Mouse (Mus musculus): ENCODE results near the gene Pigq. TPM values are rescaled to one million over a fixed set of nuclear protein-coding genes. Genes with fewer than 3 reads are reported as not detected.
A peak's percentile ranks its signal among the peaks of the same experiment; 100 is the strongest.

Gene Pigq
- total RNA-seq, 2 experiments from 2014 or later = 87.1 to 104 TPM

DNA sequence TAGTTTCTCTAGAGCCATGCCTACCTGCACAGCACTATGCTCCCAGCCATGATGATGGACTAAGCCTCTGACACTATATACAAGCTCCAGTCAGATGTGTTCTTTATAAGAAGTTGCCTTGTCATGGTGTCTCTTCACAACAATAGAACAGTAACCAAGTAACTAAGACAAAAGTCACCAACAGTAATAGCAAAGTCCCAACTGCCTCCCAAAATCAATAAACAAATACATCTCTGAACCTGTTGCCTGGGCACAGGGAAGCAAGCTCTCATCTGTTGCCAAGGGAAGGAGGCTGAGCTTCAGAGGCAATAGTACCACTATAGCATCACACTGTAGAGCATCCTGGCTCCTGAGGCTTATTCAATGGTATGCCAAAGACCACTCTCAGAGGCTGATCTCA, 57.9 kb downstream of the Pigq start:
- no peak for DNase-seq
- intact Hi-C loops (cut with DNase I) = no loop called here

DNA sequence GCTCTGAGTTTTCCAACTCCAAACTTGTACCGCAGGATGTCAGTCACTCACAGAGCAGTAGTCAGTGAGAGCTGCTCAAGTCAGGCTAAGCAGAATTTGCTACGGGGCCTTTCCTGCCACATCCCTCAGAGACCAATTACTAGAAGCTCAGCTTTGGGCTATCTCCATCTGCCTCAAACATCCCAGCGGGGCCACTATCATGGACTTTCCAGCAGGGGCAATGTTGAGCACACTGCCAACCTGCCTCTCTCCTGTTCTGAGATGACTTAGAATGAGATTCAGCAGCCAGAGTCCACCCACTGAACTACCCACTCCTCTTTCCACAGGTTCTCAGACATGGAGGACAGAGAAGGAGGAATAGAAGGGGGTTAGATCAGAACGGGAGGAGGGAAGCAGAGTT, 59.1 kb downstream of the Pigq start:
- intact Hi-C loops (cut with DNase I) = no loop called here
- DNase-seq = no peak

DNA sequence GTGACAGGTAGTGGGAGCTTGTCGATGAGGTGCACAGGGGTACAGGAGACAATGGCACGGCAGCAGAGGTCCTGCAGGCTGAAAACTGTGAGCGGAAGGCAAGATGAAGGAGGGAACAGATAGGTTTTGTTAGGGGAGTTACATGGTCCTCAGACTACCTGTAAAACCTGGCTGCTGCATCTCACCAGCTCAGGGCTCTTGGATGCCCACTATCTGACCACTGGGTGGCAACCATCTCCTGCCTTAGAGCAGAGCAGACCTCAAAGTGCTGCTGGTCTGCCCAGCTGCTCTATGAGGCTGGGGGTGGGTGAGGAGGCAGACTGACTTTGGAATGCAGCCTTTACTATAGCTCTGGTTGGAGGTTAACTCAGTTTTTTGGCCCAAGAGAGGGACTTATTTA, 60.9 kb downstream of the Pigq start:
- intact Hi-C loops (cut with DNase I) = no loop called here

DNA sequence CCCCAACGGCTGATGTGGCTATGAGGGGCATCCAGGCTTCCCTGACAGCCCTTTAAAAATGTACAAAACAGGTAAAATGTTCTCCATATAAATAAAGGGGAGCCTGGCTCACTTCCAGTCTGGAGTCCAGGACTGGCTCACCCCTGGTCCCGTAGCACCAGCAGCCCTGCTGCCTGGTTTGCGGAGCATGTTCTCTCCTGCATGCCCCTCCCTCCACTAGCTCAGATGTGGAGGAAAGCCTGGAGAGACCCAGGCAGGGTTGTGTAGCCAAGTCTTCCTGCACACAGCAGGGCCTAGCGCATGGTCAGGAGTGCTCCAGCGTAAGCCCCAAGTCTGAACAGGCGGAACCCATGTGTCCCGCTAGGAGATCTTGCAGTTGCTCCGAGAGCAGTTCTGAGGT, 61.5 kb downstream of the Pigq start:
- DNase-seq = no peak
- intact Hi-C loops (cut with DNase I) = no loop called here

More for the DNA sequence above, 60.9 kb downstream of the Pigq start:
- DNase-seq = no peak

DNA sequence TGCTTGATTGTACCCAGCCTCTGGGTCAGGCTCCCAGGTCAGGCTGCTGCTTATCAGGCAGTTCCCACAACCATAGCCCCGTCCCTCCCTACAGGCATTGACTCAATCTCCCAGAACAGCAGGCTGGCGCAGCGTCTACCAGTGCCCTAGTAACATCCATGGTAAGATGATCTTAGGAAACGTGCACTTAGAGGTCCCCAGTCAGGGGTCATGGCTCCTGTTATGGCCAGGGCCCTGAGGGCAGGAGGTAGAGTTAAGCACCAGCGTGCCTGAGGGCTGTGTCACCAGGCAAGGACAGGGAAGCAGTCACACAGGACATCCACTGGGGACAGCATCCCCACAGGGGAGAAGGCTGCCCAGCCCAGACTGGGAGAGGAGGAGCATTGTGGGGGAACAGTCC, 62.4 kb downstream of the Pigq start:
- DNase-seq = no peak
- intact Hi-C loops (cut with DNase I) = no loop called here

DNA sequence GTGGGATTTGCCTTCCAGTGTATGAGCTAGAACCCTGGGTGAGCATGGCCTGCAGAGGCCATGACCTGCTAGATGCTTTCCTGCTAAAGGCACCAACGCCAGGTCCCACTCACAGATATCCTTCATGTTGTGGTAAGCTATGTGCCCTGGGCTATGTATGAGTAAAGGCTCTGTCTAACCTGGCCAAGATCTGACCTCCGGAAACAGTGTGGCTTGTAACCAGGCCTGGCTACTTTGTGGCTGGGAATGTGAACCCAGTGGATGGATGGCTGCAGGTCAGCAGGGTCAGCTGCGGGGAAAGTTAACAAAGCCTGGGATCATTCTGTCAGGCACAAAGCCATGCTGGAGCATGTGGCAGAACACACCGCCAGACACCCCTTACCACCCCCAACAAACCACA, 63.0 kb downstream of the Pigq start:
- DNase-seq = no peak
- intact Hi-C loops (cut with DNase I) = no loop called here

DNA sequence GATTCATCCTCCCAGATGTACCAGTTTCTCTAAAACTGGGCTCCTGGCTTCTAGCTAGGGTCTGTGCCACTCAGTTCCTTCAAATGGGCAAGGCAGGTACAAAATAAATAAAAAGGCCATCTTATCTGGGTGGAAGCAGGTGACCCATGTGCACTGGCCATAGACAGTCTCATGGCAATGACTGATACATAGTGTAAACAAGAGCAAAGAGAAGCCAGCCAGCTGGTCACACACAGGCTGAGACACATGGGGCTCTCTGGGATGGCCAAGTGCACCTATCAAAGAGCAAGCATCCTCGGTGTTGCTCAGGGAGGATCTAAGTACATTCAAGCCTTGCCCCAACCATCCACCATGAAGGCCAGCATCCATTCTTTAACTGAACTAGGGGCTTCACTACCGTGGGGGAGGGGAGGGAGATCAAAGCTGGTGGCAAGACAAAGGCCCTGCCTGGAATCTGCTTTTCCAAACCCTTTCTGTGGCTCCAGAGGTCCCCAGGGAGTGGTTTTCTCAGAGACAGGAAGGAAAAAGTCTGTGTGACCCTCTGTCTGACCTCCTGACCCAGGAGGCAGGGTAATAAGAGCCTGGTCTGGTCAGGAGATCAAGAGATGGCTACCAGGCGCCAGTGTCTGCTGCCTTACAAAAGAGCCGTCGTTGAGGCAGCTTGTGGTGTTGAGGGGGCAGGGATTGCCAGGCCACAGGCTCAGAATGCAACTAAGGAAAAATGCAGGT, 63.7 kb downstream of the Pigq start:
- intact Hi-C loops (cut with DNase I) = no loop called here
- no peak for DNase-seq

DNA sequence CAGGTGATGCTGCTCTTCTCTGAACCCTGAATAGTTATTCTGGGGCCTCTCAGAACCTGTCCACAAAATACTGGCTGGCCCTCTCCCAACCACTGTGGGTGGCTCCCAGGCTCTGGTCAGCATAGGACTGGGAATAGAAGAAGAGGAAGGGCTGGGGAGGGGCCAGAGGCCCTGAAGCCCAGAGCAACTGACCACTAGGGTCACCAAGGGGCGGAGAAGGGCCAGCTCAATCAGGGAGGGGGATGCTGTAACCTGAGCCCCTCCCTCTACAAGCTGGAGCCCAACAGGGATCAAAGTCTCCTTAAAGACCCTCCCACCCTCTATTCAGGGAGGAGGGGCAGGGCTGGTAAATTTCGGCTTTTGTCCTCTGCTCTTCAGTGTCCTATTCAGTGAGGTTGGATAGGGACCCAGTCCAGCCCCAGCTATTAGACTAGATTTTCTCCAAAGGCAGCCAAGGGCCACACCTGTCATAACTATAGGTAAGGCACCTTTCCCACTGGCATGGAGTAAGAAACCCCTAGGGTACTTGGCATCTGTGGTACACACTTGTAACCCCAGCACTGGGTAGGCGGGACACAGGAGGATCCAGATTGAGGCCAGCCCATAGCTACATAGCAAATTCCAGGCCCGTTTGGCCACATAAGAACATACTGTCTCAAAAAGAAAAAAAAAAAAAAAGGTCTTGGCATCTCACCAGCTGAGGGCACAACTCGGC, 64.4 kb downstream of the Pigq start, which contains the start of gene Wfikkn1:
TSS of gene Wfikkn1 (minus strand) at position 663 of the 715 bp plus-strand sequence.
- intact Hi-C loops (cut with DNase I) = no loop called here
- no peak for DNase-seq

DNA sequence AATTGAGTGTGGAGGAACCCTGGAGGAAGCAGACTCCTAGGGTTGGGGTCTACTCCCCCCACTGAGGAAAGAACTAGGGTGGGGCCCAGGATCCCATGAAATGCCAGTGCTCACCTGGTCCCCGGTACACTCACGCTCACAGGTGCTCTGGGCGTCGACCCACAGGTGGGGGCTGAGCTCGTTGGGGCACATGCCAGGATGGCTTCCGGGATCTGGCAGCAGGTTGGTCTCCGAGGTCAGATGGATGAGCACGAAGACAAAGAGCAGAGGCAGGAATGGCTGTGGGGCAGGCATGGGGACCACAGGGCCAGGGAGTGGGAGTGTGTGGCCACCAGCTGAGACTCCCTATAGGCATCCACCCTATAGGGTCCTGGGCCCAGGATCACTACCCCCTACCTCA, 65.0 kb downstream of the Pigq start:
- intact Hi-C loops (cut with DNase I) = no loop called here
- no peak for DNase-seq

DNA sequence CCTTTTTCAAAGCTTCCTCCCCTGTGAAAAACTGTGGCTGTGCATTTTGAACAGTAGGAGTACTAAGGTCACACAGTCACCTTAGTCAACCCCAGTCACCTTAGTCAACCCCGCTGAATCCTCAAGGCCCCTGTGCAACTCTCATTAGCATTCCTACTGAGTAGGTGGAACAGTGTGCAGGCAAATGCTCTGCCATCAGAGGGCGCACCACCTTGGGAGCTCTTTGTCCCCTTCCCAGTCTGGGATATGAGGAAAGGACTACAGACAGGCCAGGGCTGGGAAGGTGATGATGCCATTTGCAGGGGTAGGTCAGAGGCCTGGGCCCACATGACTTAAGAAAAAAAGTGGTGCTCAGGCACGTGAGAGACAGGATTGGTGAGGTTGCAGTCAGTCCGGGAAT, 65.5 kb downstream of the Pigq start:
- DNase-seq = peak; percentile 51
- intact Hi-C loops (cut with DNase I) = no loop called here

DNA sequence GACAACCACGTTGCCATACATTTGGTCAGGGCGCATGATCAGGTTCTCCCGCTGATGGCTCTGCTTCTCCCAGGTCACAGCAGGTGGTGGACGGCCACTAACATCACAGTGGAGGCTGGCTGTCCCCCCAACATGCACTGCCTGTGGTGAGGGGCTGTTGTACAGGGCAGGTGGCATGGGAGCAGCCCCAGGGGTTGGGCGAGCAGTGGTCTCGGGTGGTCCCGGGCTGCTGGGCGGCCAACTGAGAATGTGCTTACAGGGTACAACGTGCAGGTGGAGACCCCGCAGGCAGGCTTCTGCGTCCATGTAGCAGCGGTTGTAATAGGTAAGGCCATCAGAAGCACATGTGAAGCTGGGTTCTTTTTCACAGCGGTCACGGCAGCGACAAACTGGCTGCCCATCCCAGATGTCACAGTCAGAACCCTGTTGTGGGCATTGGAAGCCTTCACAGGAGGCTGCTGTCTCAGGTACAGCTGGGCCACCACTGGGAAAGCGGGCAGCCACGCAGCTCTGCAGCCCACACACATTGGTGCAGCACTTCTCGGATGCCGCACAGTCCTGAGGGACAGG, 66.0 kb downstream of the Pigq start:
- DNase-seq = no peak
- intact Hi-C loops (cut with DNase I) = no loop called here

DNA sequence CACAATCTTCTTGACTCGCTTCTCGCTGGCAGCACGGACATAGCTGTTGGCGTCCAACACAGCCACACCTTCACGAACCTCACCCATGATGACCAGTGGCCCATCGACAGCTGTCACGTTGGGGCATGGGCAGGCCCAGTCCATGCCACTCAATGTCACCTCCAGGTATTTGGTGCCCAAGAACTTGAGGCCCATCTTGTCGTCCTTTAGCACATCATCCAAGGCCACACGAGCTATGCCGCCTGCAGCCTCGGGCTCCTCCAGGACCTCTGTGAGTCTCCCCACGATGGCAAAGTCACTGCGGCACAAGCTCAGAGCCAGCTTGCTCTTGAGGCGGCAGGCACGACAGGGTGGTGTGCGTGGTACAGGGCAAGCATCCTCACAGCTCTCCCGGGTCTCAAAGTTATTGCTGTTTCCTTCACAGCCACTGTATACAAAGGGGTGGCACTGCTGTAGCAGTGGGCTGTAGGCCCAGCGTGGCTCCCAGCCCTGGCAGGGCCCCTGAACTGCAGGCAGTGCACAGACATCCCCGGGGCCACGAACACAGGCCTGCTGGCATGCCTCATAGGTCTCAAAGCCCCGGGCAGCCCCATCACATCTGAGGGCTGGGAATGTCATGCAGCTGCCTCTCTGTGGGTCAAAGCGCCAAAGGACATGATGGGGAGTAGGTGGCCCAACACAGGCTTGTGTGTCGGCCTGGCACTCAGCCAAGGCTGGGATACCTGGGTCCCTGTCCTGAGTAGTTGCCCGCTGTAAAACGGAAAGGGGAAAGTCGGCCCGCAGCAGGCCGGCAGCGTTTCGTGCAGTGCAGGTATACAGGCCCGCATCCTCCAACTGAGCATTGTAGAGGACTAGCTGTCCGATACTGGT, 66.8 kb downstream of the Pigq start:
- intact Hi-C loops (cut with DNase I) = no loop called here
- DNase-seq = no peak

DNA sequence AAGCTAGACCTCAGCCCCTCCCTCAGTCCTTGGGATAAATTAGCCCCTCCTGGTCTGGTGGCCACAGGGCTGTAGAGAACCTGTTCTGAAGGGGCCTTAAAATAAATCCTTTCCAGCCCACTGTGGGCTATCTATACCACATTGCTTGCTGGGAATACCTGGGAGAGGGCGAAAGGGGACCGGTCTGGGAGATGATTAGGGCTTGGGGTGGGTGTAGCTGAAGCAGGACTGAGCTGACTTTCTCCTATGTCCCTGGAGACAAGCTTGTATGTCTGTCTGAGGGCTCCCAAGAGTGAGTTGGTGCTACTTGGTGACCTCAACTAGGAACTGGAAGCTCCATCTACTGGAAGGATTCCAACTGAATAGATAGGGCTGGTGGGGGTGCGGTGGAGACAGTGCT, 67.7 kb downstream of the Pigq start:
- intact Hi-C loops (cut with DNase I) = no loop called here
- DNase-seq = no peak

Other genes with a start within 250 kb of the Pigq start
- 10 to 100 TPM in 1 of 2 experiments, 1 to 10 TPM in 1; 9.9 to 16.3 TPM for gene Gng13, start 227.8 kb downstream of the Pigq start, total RNA-seq (2021)
- gene Chtf18, start 217.5 kb downstream of the Pigq start, total RNA-seq (2021) = 1 to 10 TPM; 4.3 to 5.8 TPM
- 10 to 100 TPM; 21.1 to 25.4 TPM for gene Rpusd1, start 217.3 kb downstream of the Pigq start, total RNA-seq (2021)
- gene Mslnl, start 208.9 kb downstream of the Pigq start, total RNA-seq (2021) = not detected
- gene Msln, start 190.6 kb downstream of the Pigq start, total RNA-seq (2021) = 1 to 10 TPM; 3.0 to 3.9 TPM
- gene Narfl, start 171.2 kb downstream of the Pigq start, total RNA-seq (2021) = 10 to 100 TPM; 24.1 to 25.1 TPM
- gene Haghl, start 159.3 kb downstream of the Pigq start, total RNA-seq (2021) = 10 to 100 TPM; 82.0 to 98.4 TPM
- not detected for gene Ccdc78, start 158.4 kb downstream of the Pigq start, total RNA-seq (2021)
- 10 to 100 TPM; 50.6 to 61.1 TPM for gene Fam173a, start 152.0 kb downstream of the Pigq start, total RNA-seq (2021)
- gene AC134908.4, start 149.3 kb downstream of the Pigq start, total RNA-seq (2021) = not detected
- 10 to 100 TPM; 45.8 to 56.7 TPM for gene Metrn, start 147.8 kb downstream of the Pigq start, total RNA-seq (2021)
- gene Fbxl16, start 135.9 kb downstream of the Pigq start, total RNA-seq (2021) = 100 to 1,000 TPM; 130 to 132 TPM
- 10 to 100 TPM; 25.2 to 26.5 TPM for gene Wdr24, start 121.3 kb downstream of the Pigq start, total RNA-seq (2021)
- gene Jmjd8, start 116.1 kb downstream of the Pigq start, total RNA-seq (2021) = 10 to 100 TPM; 54.8 to 55.1 TPM
- gene Stub1, start 111.5 kb downstream of the Pigq start, total RNA-seq (2021) = 100 to 1,000 TPM; 162 to 171 TPM
- 10 to 100 TPM; 58.5 to 61.5 TPM for gene Rhbdl1, start 107.6 kb downstream of the Pigq start, total RNA-seq (2021)
- gene Gm20683, start 103.2 kb downstream of the Pigq start, total RNA-seq (2021) = 10 to 100 TPM; 22.7 to 26.6 TPM
- 10 to 100 TPM; 58.5 to 65.2 TPM for gene Rhot2, start 100.1 kb downstream of the Pigq start, total RNA-seq (2021)
- 10 to 100 TPM; 37.4 to 39.4 TPM for gene Wdr90, start 83.4 kb downstream of the Pigq start, total RNA-seq (2021)
- 10 to 100 TPM; 16.7 to 18.3 TPM for gene Mcrip2, start 76.2 kb downstream of the Pigq start, total RNA-seq (2021)
- 10 to 100 TPM; 24.1 to 25.8 TPM for gene Mettl26, start 69.9 kb downstream of the Pigq start, total RNA-seq (2021)
- gene Wfikkn1, start 64.1 kb downstream of the Pigq start, total RNA-seq (2021) = 1 to 10 TPM; 1.3 to 2.2 TPM
- 10 to 100 TPM; 47.0 to 47.2 TPM for gene Rab40c, start 25.2 kb downstream of the Pigq start, total RNA-seq (2021)
- gene Nhlrc4, start within 50 bp of the Pigq start, total RNA-seq (2021) = not detected
- not detected for gene A930017K11Rik, start 7.6 kb upstream of the Pigq start, total RNA-seq (2021)
- gene Capn15, start 40.9 kb upstream of the Pigq start, total RNA-seq (2021) = 10 to 100 TPM; 42.2 to 45.9 TPM
- gene Rab11fip3, start 124.6 kb upstream of the Pigq start, total RNA-seq (2021) = 10 to 100 TPM; 79.6 to 82.5 TPM
- gene Decr2, start 145.4 kb upstream of the Pigq start, total RNA-seq (2021) = 10 to 100 TPM; 21.7 to 24.3 TPM
- gene Nme4, start 150.7 kb upstream of the Pigq start, total RNA-seq (2021) = 1 to 10 TPM; 8.9 to 9.6 TPM
- gene Tmem8, start 168.4 kb upstream of the Pigq start, total RNA-seq (2021) = 1 to 10 TPM; 7.0 to 7.7 TPM
- 10 to 100 TPM; 74.2 to 80.5 TPM for gene Mrpl28, start 178.6 kb upstream of the Pigq start, total RNA-seq (2021)
- gene Axin1, start 193.8 kb upstream of the Pigq start, total RNA-seq (2021) = 10 to 100 TPM; 37.5 to 37.8 TPM

Data from left cerebral cortex, postnatal 4 days (tissue).